Mouse (Mus musculus) T-cell, adult 2 months (primary cell): ENCODE results near the gene Ltbp1.
"Not testable (repeated sequence)": the region's sequence is repeated elsewhere in the genome, so short reads cannot be mapped to it uniquely, and the experiment has no call there.

Source experiments
- DNase-seq: peaks from one replicate; pipeline ENCODE4 v3.0.0; 2022; ENCODE audit warnings: low spot score

Gene Ltbp1

GRCm38 (mm10) chr17:75115594-75115993 is 110.2 kb downstream of the Ltbp1 start:
- no peak for DNase-seq

- no peak for DNase-seq
Observed at GRCm38 (mm10) chr17:75118896-75119295, 113.5 kb downstream of the Ltbp1 start.

GRCm38 (mm10) chr17:75119422-75119821 is 114.1 kb downstream of the Ltbp1 start:
- no peak for DNase-seq

- DNase-seq, result no peak
Observed at GRCm38 (mm10) chr17:75120071-75120470, 114.7 kb downstream of the Ltbp1 start.

- no peak for DNase-seq
Observed at GRCm38 (mm10) chr17:75122584-75123282, 117.4 kb downstream of the Ltbp1 start.

- no peak for DNase-seq
Observed at GRCm38 (mm10) chr17:75128337-75128935, 123.1 kb downstream of the Ltbp1 start.

- DNase-seq, result no peak
Observed at GRCm38 (mm10) chr17:75133983-75134382, 128.6 kb downstream of the Ltbp1 start.

GRCm38 (mm10) chr17:75139731-75140130 is 134.4 kb downstream of the Ltbp1 start:
- DNase-seq, result no peak

- not testable (repeated sequence) for DNase-seq
Observed at GRCm38 (mm10) chr17:75142845-75143244, 137.5 kb downstream of the Ltbp1 start.

- DNase-seq, result no peak
Observed at GRCm38 (mm10) chr17:75143927-75144326, 138.6 kb downstream of the Ltbp1 start.

- no peak for DNase-seq
Observed at GRCm38 (mm10) chr17:75147218-75147617, 141.8 kb downstream of the Ltbp1 start.

GRCm38 (mm10) chr17:75151800-75152199 is 146.4 kb downstream of the Ltbp1 start:
- DNase-seq, result no peak

GRCm38 (mm10) chr17:75153088-75153487 is 147.7 kb downstream of the Ltbp1 start:
- DNase-seq, result no peak

GRCm38 (mm10) chr17:75158385-75158784 is 153.0 kb downstream of the Ltbp1 start:
- DNase-seq, result no peak

- no peak for DNase-seq
Observed at GRCm38 (mm10) chr17:75159066-75159787, 153.9 kb downstream of the Ltbp1 start.

GRCm38 (mm10) chr17:75161062-75161461 is 155.7 kb downstream of the Ltbp1 start:
- no peak for DNase-seq

GRCm38 (mm10) chr17:75161931-75162330 is 156.6 kb downstream of the Ltbp1 start:
- no peak for DNase-seq

- no peak for DNase-seq
Observed at GRCm38 (mm10) chr17:75164566-75164965, 159.2 kb downstream of the Ltbp1 start.

GRCm38 (mm10) chr17:75168572-75169200 is 163.3 kb downstream of the Ltbp1 start:
- no peak for DNase-seq

GRCm38 (mm10) chr17:75171659-75172058 is 166.3 kb downstream of the Ltbp1 start:
- DNase-seq, result no peak

- no peak for DNase-seq
Observed at GRCm38 (mm10) chr17:75172685-75173205, 167.4 kb downstream of the Ltbp1 start.

GRCm38 (mm10) chr17:75174501-75174900 is 169.1 kb downstream of the Ltbp1 start:
- DNase-seq, result no peak
